Mouse (Mus musculus) thymus, postnatal 0 days (tissue): Measurements from ENCODE around the gene Khdc1c. TPM values are rescaled to one million over a fixed set of nuclear protein-coding genes. Genes with fewer than 3 reads are reported as not detected.
"Not testable (repeated sequence)": the region's sequence is repeated elsewhere in the genome, so short reads cannot be mapped to it uniquely, and the experiment has no call there.

ENCODE experiments used
- DNase-seq: peaks from one replicate; pipeline ENCODE4 v3.0.0-alpha.2; 2015; ENCODE audit warnings: low spot score
- polyA plus RNA-seq: library from polyadenylated mRNA; unstranded; fragments of >200 nt; fragmentation: Nextera tagmentation; extraction: Ambion mirVana; gene quantifications from 2 replicates; pipeline ENCODE4 v1.2.1, GENCODE M21; 2015

Khdc1c gene
- not detected in 2 replicates for polyA plus RNA-seq

GRCm38 (mm10) chr1:21368031-21368430, at the start of gene Khdc1c:
Gene Khdc1c, plus strand, starts transcription at chr1:21368331.
- DNase-seq, result not testable (repeated sequence)

- not testable (repeated sequence) for DNase-seq
Observed at GRCm38 (mm10) chr1:21320271-21320670, 47.9 kb upstream of the Khdc1c start.

- no peak for DNase-seq
Observed at GRCm38 (mm10) chr1:21321656-21322055, 46.5 kb upstream of the Khdc1c start.

- no peak for DNase-seq
Observed at GRCm38 (mm10) chr1:21323996-21324574, 44.0 kb upstream of the Khdc1c start.

GRCm38 (mm10) chr1:21324633-21325032, 43.5 kb upstream of the Khdc1c start:
- DNase-seq, result no peak

- no peak for DNase-seq
Observed at GRCm38 (mm10) chr1:21326733-21327132, 41.4 kb upstream of the Khdc1c start.

GRCm38 (mm10) chr1:21331161-21331560, 37.0 kb upstream of the Khdc1c start:
- peak; percentile 25 for DNase-seq

GRCm38 (mm10) chr1:21333222-21333973, 34.7 kb upstream of the Khdc1c start:
- peak; percentile 58 for DNase-seq

- no peak for DNase-seq
Observed at GRCm38 (mm10) chr1:21335836-21336235, 32.3 kb upstream of the Khdc1c start.

- DNase-seq, result no peak
Observed at GRCm38 (mm10) chr1:21340745-21341144, 27.4 kb upstream of the Khdc1c start.

GRCm38 (mm10) chr1:21344253-21344652, 23.9 kb upstream of the Khdc1c start:
- peak; percentile 65 for DNase-seq

- not testable (repeated sequence) for DNase-seq
Observed at GRCm38 (mm10) chr1:21344752-21345151, 23.4 kb upstream of the Khdc1c start.

GRCm38 (mm10) chr1:21349341-21349740, 18.8 kb upstream of the Khdc1c start, which contains the start of gene Khdc1a:
Gene Khdc1a, plus strand, starts transcription at chr1:21349641.
- no peak for DNase-seq

GRCm38 (mm10) chr1:21383256-21383655, 15.1 kb downstream of the Khdc1c start, which contains the start of gene Khdc1b:
Gene Khdc1b, plus strand, starts transcription at chr1:21383556.
- no peak for DNase-seq

GRCm38 (mm10) chr1:21391138-21391671, 23.1 kb downstream of the Khdc1c start:
- no peak for DNase-seq

GRCm38 (mm10) chr1:21402804-21403203, 34.7 kb downstream of the Khdc1c start:
- DNase-seq, result no peak

- DNase-seq, result no peak
Observed at GRCm38 (mm10) chr1:21407266-21407665, 39.1 kb downstream of the Khdc1c start.

GRCm38 (mm10) chr1:21411331-21412196, 43.4 kb downstream of the Khdc1c start:
- peak; percentile 74 for DNase-seq

GRCm38 (mm10) chr1:21412197-21412555, 44.0 kb downstream of the Khdc1c start:
- DNase-seq, result no peak

- DNase-seq, result peak; percentile 11
Observed at GRCm38 (mm10) chr1:21419370-21419769, 51.2 kb downstream of the Khdc1c start.
